Mouse (Mus musculus) heart, embryonic 13.5 days (tissue): ENCODE measurements at regions not wholly inside any gene's neighbourhood (a gene's known extent, or its start where the extent isn't known, plus 50 kb on each side); places are given as distances from the start of the nearest gene placed in this dataset.

ENCODE experiments used
- ATAC-seq: fragments of 200-750 bp; cut with Nextera tagmentation; 2 replicates; pipeline ENCODE4 v1.8.0; 2017; ENCODE audit warnings: moderate TSS enrichment; ENCODE audit not compliant: insufficient number of reproducible peaks, low FRiP score, low TSS enrichment; ENCODE audit errors: extremely low read depth
- H3K27ac ChIP-seq: fragments of 300-500 bp; sonication (generic); replicated peaks from 2 replicates; pipeline ENCODE4 v1.5.1; 2015; ENCODE audit warnings: moderate library complexity, mild to moderate bottlenecking, inconsistent platforms
- H3K27me3 ChIP-seq: fragments of 300-500 bp; sonication (generic); replicated peaks from 2 replicates; pipeline ENCODE4 v1.6.1; 2015; ENCODE audit warnings: mild to moderate bottlenecking, inconsistent platforms
- H3K36me3 ChIP-seq: fragments of 300-500 bp; sonication (generic); 2 replicates; pipeline ENCODE4 v1.6.1; 2015; ENCODE audit warnings: mild to moderate bottlenecking, inconsistent platforms
- H3K4me1 ChIP-seq: fragments of 300-500 bp; sonication (generic); 2 replicates; pipeline ENCODE4 v1.6.1; 2015; ENCODE audit warnings: inconsistent platforms
- H3K4me2 ChIP-seq: fragments of 300-500 bp; sonication (generic); 2 replicates; pipeline ENCODE4 v1.6.1; 2015; ENCODE audit warnings: inconsistent platforms, mild to moderate bottlenecking, moderate library complexity
- H3K4me3 ChIP-seq: fragments of 300-500 bp; sonication (generic); 2 replicates; pipeline ENCODE4 v1.5.1; 2015; ENCODE audit warnings: moderate library complexity, mild to moderate bottlenecking, inconsistent platforms
- H3K9ac ChIP-seq: fragments of 300-500 bp; sonication (generic); 2 replicates; pipeline ENCODE4 v1.6.1; 2015; ENCODE audit warnings: inconsistent platforms, mild to moderate bottlenecking, moderate library complexity
- H3K9me3 ChIP-seq: fragments of 300-500 bp; sonication (generic); 2 replicates; pipeline ENCODE4 v1.6.1; 2016; ENCODE audit warnings: inconsistent platforms
- WGBS: fragments of 180-500 bp; shearing (Covaris S2); methylation state at CpG from one replicate; pipeline ENCODE4 v1.1.7; 2015; ENCODE audit warnings: mixed read lengths; 5-methylcytosine and 5-hydroxymethylcytosine counted together

DNA sequence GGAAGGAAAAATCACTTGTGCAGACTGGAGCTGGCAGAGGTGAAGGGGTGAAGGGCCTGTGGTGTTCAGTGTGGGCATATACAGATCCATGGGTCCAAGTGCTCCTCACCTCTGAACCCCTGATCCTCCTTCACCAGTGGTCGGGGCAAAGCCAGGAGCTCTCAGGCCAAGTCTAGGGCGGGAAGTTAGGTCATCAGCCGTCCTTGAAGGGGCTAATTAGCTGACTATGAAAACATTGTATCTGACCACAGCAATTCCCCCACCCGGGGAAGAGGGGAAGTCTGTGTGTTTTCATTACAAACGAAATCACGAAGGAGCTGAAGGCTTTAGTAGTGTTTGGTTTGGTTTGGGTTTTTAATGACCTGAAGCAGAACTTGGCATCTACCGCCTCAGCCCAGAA is 95.5 kb upstream of the Irx3 start:
- Histone ChIP-seq H3K36me3 (no peaks in the 10 kb centered on the region), H3K27me3 (peaks cover 8% of the 10 kb centered on the region; the same call in 1 of the 2 replicates), H3K9me3 (no peaks in the 10 kb centered on the region), H3K9ac (no peak overlapping the region), H3K4me2 (no peak overlapping the region), H3K4me1 (peaks cover 29% of the 10 kb centered on the region), H3K27ac (no peak overlapping the region), H3K4me3 (no peak overlapping the region)
- WGBS = 47% methylated on average over 7 of the region's 7 CpGs
- no peak for ATAC-seq

DNA sequence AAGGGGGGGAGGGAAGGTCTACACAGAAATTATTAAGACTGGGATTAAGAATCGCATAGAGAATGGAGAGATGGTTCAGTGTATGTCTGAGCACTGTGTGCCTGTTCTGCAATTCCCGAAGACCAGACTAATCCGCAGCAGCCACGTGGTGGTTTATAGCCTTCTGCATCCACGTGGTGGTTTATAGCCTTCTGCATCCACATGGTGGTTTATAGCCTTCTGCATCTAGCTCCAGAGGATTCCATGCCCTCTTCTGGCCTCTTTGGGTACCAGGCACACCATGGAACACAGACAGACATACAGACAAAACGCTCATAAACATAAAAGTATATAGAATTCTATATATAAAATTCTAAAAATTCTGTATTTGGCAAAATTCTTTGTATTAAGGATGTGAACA is 94.1 kb upstream of the Irx3 start:
- Histone ChIP-seq H3K27ac (no peak overlapping the region), H3K4me2 (no peak overlapping the region), H3K4me1 (peaks cover 15% of the 10 kb centered on the region; the same call in 1 of the 2 replicates), H3K9me3 (no peaks in the 10 kb centered on the region), H3K36me3 (no peaks in the 10 kb centered on the region), H3K27me3 (peaks cover 12% of the 10 kb centered on the region), H3K9ac (no peak overlapping the region), H3K4me3 (no peak overlapping the region)
- ATAC-seq = no peak
- WGBS = 72% methylated on average over 6 of the region's 6 CpGs

DNA sequence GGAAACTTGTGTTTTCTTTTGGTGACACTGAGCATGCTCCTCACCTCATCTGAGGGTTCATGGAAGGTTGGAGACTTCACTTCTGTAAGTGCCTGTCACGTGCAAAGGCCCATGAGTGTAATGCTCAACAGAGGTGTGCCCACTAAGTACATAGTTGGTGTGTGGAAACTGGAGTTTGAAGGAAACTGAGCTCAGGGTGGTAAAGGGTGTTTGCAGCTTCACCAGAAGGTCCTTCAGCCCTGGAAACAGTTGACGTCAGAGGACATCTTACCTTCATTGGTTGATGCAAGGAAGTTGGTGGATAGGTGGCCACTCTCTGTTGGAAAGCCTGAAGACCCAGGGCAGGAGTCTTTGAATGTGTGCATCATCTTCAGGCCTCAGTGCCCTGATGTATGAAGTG is 83.0 kb upstream of the Irx3 start:
- H3K4me1 ChIP-seq = no peaks in the 10 kb centered on the region
- peaks cover 30% of the 10 kb centered on the region; the same call in 1 of the 2 replicates for H3K27me3 ChIP-seq
- no peak overlapping the region for H3K9ac ChIP-seq
- no peaks in the 10 kb centered on the region for H3K36me3 ChIP-seq
- H3K27ac ChIP-seq = no peak overlapping the region
- no peak overlapping the region for H3K4me3 ChIP-seq
- ATAC-seq = no peak
- no peak overlapping the region for H3K4me2 ChIP-seq
- no peaks in the 10 kb centered on the region for H3K9me3 ChIP-seq
- WGBS = 77% methylated on average over 2 of the region's 2 CpGs

DNA sequence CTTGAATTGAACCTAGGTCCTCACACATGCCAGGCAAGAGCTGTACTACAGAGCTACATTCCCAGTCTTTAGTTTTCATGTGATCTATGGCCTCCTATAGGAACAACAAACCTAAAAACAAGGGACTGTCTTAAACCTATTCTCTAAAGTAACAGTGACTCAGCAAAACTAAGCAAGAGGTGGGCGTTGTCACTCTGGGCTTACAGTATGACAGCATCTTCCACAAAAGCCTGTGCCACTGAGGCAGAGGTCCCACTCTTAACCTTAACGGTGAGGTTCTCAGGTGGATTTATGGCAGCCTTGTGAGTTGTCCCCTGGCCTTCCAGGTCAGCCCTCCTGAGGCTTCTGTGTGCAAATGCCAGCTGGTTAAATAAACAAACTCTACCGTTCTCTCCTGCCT is 82.5 kb upstream of the Irx3 start:
- WGBS = 63% methylated on average over 3 of the region's 3 CpGs
- Histone ChIP-seq H3K4me1 (no peaks in the 10 kb centered on the region), H3K27ac (no peak overlapping the region)

DNA sequence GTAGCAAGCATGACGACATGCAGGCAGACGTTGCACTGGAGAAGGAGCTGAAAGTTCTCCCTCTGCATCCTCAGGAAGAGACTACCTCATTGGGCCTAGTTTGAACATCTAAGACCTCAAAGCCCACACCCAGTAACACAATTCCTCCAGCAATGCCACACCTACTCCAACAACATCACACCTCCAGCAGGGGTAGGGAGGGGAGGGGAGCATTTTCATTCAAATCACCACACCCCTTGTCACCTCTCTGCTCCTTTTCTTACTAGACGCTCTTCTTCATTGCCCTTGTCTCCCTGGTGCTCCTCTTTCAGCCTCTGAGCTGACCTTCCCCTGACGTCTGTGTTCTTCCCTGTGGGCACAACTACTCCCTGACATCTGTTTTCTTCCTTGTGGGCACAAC is 81.1 kb upstream of the Irx3 start:
- Histone ChIP-seq H3K4me2 (no peak overlapping the region), H3K9me3 (no peaks in the 10 kb centered on the region), H3K9ac (no peak overlapping the region), H3K4me3 (no peak overlapping the region), H3K27ac (no peak overlapping the region), H3K27me3 (peaks cover 39% of the 10 kb centered on the region), H3K4me1 (no peaks in the 10 kb centered on the region), H3K36me3 (no peaks in the 10 kb centered on the region)
- WGBS = 61% methylated on average over 4 of the region's 4 CpGs
- no peak for ATAC-seq

More for the DNA sequence above, 82.5 kb upstream of the Irx3 start:
- H3K4me2 ChIP-seq = no peak overlapping the region
- peaks cover 31% of the 10 kb centered on the region for H3K27me3 ChIP-seq
- no peaks in the 10 kb centered on the region for H3K9me3 ChIP-seq
- no peaks in the 10 kb centered on the region for H3K36me3 ChIP-seq
- H3K9ac ChIP-seq = no peak overlapping the region
- no peak for ATAC-seq
- H3K4me3 ChIP-seq = no peak overlapping the region

DNA sequence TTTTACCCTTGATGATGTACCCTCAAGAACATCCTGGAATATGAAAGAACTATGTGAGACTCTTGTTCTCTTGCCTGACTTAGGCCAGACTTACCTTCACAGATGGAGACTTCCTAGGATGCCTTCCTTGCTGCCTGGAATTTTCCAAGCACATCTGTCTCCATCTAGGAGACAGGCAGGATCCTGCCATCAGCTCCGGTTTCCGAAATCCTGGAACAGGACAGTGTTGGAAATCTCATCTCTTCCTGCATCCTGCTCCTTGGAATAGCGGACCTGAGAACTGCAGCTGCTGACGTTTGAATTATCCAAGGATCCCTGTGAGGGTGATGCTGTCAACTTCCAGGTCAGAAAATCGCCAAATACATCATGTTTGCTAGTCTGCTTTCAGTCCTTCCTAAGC is 77.0 kb upstream of the Irx3 start:
- no peak for ATAC-seq
- H3K27me3 ChIP-seq = peaks cover 76% of the 10 kb centered on the region
- 72% methylated on average over 5 of the region's 5 CpGs for WGBS

DNA sequence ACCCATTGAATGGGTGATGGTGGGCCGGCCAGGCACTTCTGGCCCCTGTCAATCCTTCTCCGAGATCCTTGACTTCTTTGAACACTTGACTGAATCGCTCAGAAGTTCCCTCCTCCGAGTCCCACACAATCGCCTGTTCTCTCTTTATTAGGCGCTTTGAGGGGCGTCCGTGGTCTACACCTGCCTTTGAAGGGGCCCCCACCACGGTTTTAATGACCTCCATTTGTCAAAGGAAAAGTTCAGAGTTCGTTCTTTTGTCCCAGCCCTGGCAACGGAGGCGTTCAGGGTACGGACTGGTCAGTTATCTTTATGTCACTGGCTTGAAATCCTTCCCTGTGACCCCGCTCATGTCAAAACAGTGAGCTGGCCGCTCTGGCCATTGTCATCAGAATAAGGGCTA is 74.3 kb upstream of the Irx3 start:
- Histone ChIP-seq H3K27me3 (peaks cover 78% of the 10 kb centered on the region), H3K4me1 (peaks cover 14% of the 10 kb centered on the region), H3K27ac (no peak overlapping the region), H3K4me3 (no peak overlapping the region), H3K9me3 (no peaks in the 10 kb centered on the region), H3K36me3 (no peaks in the 10 kb centered on the region), H3K4me2 (no peak overlapping the region), H3K9ac (no peak overlapping the region)
- WGBS = 59% methylated on average over 15 of the region's 15 CpGs
- no peak for ATAC-seq

More for the DNA sequence above, 77.0 kb upstream of the Irx3 start:
- Histone ChIP-seq H3K4me3 (no peak overlapping the region), H3K9ac (no peak overlapping the region), H3K4me1 (no peaks in the 10 kb centered on the region), H3K27ac (no peak overlapping the region), H3K4me2 (no peak overlapping the region), H3K36me3 (no peaks in the 10 kb centered on the region), H3K9me3 (no peaks in the 10 kb centered on the region)

DNA sequence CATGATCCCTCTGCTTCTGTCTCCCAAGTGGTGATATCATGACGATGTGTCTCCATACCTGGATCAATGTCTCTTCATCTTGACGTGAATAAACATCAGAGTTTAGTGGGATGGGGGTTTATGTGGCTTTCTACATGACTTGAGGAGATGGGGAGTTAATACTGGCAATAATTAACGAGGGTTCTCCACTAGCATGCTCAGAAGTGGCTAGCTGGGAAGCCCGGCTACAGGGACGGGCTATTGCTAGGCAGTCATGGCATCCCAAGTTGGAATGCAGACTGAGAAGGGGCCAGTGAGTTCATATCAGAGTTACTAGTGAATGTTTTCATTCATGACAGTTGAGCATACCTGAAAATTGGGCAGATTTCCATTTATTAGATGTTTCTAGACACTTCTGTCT is 71.4 kb upstream of the Irx3 start:
- peaks cover 14% of the 10 kb centered on the region for H3K4me1 ChIP-seq
- ATAC-seq = no peak
- peak overlapping the region; percentile 69 for H3K4me2 ChIP-seq
- 58% methylated on average over 5 of the region's 5 CpGs for WGBS
- no peaks in the 10 kb centered on the region for H3K9me3 ChIP-seq
- no peaks in the 10 kb centered on the region for H3K36me3 ChIP-seq
- peak overlapping the region; percentile 34 for H3K27ac ChIP-seq
- no peak overlapping the region for H3K4me3 ChIP-seq
- peak overlapping the region; percentile 63; the same call in 1 of the 2 replicates for H3K9ac ChIP-seq
- H3K27me3 ChIP-seq = peaks cover 82% of the 10 kb centered on the region

DNA sequence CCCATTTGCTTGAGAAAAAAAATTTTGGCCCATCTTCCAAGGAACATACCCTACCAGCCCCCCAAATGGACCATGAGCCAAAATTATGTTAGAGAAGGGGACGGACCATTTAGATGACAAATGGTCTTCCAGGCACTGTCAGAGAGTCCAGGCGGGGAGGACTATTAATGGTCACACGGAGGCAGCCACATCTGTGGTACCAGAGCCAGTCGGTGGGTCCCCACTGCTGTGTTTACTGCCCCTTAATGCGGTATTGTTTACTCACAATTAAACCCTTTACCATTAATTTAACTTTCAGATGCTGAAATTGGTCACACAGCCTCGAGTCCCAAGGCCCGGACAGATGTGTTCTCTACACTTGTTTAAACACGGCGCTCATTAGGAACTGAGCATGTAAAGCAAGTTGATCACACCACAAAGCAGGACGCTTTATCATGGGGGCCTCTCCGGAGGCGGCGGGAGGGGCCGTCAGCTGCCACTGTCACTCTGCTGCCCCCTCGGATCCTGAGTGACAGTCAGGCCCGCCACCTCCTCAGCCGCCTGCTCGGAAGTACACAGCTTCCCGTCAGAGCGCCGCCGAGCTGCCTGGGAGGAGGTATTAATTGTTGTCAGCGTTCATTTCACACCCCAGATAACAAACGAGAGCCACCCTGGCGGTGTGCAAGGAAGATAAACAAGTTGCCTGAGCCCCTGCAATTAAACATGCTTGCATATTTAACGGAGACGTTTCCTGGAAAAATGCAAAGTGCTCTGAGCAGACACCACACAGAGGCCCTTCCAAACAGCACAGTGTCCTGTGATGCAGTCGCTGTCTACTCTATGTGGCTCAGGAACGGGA is 70.6 kb upstream of the Irx3 start:
- Histone ChIP-seq H3K9ac (peak overlapping the region; percentile 63), H3K9me3 (no peaks in the 10 kb centered on the region), H3K4me3 (peak overlapping the region; percentile 36), H3K27me3 (peaks cover 74% of the 10 kb centered on the region), H3K27ac (peak overlapping the region; percentile 34), H3K4me2 (peak overlapping the region; percentile 69), H3K4me1 (peaks cover 14% of the 10 kb centered on the region), H3K36me3 (no peaks in the 10 kb centered on the region)
- 11% methylated on average over 29 of the region's 29 CpGs for WGBS
- no peak for ATAC-seq

DNA sequence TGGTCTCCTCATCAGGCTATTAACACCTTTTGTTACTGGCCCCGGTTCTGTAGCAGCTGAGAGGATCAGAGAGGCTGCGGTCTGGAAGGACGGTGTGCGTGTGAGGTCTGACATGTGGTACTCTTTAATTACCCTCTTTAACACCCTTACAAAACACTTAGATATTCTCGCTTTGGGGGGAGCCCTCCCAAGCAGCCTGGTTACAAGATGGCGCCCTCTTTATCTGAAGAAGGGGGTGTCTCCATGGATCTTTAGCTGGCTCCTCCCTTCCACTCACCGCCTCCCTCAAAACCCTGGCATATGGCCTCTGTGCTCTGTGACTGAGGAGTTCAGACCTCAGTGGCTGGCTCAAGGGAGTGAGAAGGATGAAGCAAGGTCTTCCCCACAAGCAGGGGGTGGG is 65.2 kb upstream of the Irx3 start:
- peaks cover 82% of the 10 kb centered on the region for H3K27me3 ChIP-seq
- no peaks in the 10 kb centered on the region for H3K36me3 ChIP-seq
- WGBS = 27% methylated on average over 7 of the region's 7 CpGs
- no peak overlapping the region for H3K27ac ChIP-seq
- peaks cover 4% of the 10 kb centered on the region for H3K4me1 ChIP-seq
- H3K9me3 ChIP-seq = no peaks in the 10 kb centered on the region
- H3K4me2 ChIP-seq = no peak overlapping the region
- no peak for ATAC-seq
- no peak overlapping the region for H3K4me3 ChIP-seq
- H3K9ac ChIP-seq = no peak overlapping the region

DNA sequence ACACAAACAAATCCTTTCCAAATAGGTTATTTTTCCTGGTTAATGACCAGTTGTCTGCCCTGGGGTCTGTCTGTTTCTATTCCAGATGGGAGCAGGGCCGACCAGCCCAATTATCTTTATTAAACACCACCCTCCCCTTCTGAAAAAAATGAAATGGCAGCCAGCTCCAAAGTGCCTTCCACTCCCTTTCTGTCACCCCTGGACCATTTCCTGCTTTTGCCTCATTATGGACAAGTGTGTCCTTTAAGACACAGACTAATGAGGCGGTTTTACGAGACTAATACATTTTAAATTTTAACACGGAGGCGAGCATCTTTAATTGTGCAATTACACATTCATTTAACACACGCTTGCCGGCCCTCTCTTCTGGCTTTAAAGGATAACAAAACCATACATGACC is 64.2 kb upstream of the Irx3 start:
- Histone ChIP-seq H3K27ac (no peak overlapping the region), H3K4me3 (no peak overlapping the region), H3K36me3 (no peaks in the 10 kb centered on the region), H3K9ac (no peak overlapping the region), H3K9me3 (no peaks in the 10 kb centered on the region), H3K4me2 (no peak overlapping the region), H3K27me3 (peaks cover 85% of the 10 kb centered on the region), H3K4me1 (peaks cover 4% of the 10 kb centered on the region; the same call in 1 of the 2 replicates)
- 74% methylated on average over 7 of the region's 7 CpGs for WGBS
- ATAC-seq = no peak

DNA sequence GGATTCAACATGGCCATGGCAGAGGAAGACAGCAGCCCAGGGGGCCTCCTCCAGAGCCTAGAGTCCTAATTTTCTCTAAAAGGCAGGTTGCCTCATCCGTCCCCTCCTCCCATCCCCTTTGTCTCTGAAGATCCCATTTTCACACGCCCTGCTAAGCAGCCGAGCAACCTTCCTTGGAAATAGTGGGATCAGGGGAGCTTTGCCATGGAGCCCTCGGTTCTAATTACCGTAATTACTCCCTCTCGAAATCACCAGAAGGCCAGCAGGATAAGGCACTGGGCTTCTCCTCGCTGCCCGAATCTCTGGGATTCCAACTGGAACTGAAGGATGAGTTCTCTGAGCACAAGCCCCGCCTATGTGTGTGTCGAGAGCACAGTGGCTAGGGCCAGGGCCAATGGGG is 63.5 kb upstream of the Irx3 start:
- peaks cover 84% of the 10 kb centered on the region for H3K27me3 ChIP-seq
- no peak overlapping the region for H3K9ac ChIP-seq
- H3K9me3 ChIP-seq = no peaks in the 10 kb centered on the region
- H3K4me1 ChIP-seq = peaks cover 4% of the 10 kb centered on the region; the same call in 1 of the 2 replicates
- 31% methylated on average over 10 of the region's 10 CpGs for WGBS
- no peak for ATAC-seq
- no peaks in the 10 kb centered on the region for H3K36me3 ChIP-seq
- no peak overlapping the region for H3K27ac ChIP-seq
- H3K4me3 ChIP-seq = no peak overlapping the region
- H3K4me2 ChIP-seq = no peak overlapping the region
